Mouse (Mus musculus): ENCODE measurements around the gene Ric1.

Ric1 gene

DNA sequence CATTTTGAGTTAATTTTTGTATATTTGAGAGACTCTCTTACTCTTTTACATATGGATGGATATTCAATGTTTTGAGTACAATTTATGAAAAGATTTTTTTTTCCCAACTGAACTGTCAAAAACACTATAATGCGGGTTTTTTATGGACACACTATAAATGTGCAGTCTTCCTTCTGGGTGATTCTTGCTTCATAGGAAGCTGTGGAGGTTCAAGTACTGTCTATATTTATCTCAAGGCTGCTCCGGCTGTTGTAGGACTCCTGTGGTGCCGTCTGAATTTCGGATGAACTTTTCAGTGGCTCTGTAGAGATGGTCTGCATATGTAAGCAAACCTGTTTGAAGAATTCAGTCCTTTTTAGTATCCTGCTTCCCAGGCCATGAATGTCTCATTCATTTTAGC is 86.1 kb downstream of the Ric1 start:
- in situ Hi-C loops (cut with MboI) = no loop called here

DNA sequence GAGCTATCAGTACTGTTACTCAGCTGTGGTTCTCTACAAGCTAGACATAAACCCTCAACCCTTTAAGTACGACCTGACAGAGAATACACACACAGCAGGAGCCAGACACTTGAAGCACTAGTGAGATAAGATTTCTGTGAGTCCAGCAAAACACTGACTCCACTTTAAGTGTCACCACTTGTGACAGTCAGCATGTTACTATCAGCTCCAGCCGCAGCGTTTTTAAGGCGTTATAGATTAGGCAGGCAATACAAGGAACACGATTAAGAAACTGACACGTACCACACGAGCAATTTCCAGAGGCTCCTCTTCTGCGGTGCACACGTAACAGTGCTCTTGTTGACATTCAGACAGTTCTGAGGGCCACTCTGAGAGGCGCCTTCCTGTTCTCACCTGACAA is 88.8 kb downstream of the Ric1 start:
- in situ Hi-C loops (cut with MboI) = no loop called here

GRCm38 (mm10) chr19:29612102-29612501 is 90.0 kb downstream of the Ric1 start:
- in situ Hi-C loops (cut with MboI) = no loop called here

- in situ Hi-C loops (cut with MboI) = no loop called here
Observed at GRCm38 (mm10) chr19:29641055-29641454, 119.0 kb downstream of the Ric1 start.

- in situ Hi-C loops (cut with MboI) = no loop called here
Observed at GRCm38 (mm10) chr19:29641510-29641909, 119.4 kb downstream of the Ric1 start.

DNA sequence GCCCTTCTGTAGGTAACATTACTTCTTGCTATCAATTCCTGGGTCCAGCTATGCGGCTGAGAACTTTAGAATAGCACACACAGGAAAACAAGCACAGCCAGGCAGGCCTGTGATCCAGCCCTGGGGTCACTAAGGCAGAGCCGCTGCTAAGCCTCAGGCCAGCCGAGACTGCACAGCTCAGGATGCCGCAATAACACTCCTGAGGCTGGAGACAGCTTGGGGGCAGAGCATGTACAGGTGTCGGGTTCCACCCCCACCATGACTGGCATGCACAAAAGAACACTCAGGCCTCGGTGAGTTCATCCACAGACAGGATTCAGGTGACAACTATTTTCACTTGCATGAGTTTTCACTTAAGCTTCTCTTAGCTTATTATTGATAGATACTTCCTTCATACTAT is 120.1 kb downstream of the Ric1 start:
- in situ Hi-C loops (cut with MboI) = no loop called here

DNA sequence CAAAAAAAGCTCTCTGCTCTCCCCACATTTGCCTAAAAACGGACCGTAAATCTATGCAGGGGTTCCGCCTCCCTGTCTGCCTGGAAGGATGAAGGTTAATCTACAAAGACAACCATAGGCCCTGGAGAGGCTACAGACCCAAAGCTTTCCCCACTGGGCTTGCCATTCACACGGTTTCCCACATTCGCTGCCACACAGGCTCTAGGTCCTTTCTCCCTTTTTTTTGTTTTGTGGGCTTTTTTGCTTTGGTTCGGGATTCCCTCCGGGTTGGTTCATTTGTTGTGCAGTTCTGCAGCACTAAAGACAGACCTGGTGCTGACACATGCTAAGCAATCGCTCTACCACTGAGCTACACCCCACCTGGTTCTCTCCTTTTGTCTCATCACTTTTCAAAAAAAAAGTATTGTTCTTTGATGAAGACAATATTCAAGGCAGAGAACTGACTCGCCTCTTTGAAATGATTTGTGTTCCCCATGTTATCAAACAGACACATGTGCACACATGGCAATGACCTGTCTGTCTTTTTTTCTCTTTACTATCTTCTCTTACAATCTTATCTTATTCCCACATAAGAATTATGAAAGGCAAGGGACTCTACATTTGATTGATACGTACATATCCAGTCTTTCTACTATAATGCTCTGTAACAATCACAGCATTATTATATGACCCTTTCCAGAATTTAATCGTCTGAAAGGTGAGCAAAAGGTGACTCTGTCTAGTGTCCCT is 121.3 kb downstream of the Ric1 start:
- in situ Hi-C loops (cut with MboI) = no loop called here

- in situ Hi-C loops (cut with MboI) = no loop called here
Observed at GRCm38 (mm10) chr19:29644747-29645146, 122.7 kb downstream of the Ric1 start.

DNA sequence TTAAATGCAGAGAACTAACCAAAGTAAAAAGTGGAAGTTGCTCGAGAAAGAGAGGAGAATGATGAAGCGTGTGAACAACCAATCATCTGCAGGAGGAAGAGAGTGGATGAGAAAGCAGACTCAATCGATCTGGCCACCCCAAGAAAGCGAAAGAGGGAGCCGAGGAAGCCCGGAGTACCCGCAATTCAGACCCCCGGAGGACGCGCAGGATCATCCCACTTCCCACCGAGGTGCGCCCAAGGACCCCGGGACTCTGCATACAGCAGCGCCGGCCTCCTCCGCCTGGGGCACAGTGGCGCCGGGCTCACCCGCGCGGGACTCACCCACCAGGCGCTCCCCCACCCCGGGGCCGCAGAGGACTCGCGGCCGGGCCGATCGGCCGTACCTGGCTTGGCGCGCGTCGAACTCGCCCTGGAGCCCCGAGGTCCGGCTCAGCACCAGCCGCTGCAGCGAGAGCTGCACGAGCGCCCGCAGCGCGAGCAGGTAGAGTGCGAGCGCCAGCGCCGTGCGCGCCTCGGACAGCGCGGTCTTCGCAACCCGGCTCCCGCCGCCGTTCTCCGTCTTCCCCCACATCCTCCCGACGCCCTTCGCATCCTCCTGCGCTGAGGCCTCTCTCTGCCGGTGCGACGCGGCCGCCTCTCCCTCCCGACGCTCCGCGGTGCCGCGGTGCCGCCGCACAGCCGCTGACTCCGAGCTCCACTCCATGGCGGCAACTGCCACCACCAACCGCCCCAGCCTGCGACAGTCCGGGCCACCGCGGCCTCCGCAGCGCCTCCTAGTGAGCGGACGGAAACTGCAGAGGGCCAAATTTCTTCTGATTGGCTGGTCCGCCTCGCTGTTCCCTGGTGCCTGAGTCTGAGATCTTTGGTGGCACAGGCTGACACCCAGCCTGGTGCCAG is 125.8 kb downstream of the Ric1 start, which contains the start of gene Ermp1:
TSS of gene Ermp1 (minus strand) at position 765 of the 899 bp plus-strand sequence.
- in situ Hi-C loops (cut with MboI) = no loop called here

GRCm38 (mm10) chr19:29648550-29648914 is 126.5 kb downstream of the Ric1 start:
- in situ Hi-C loops (cut with MboI) = no loop called here

DNA sequence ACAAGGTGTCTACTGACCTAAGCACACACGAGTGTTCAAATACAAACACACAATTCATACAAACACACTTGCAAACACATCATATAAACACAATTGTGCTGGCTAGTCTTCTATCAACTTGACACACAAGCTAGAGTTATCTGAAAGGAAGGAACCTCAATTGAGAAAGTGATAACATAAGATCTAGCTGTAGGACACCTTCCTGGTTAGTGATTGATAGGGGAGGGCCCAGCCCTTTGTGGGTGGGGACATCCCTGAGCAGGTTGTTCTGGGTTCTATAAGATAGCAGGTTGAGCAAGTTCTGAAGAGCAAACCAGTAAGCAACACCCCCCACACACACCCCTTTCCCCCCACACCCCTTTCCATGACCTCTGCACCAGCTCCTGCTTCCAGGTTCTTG is 127.6 kb downstream of the Ric1 start:
- in situ Hi-C loops (cut with MboI) = no loop called here

- in situ Hi-C loops (cut with MboI) = no loop called here
Observed at GRCm38 (mm10) chr19:29653768-29654265, 131.7 kb downstream of the Ric1 start.

DNA sequence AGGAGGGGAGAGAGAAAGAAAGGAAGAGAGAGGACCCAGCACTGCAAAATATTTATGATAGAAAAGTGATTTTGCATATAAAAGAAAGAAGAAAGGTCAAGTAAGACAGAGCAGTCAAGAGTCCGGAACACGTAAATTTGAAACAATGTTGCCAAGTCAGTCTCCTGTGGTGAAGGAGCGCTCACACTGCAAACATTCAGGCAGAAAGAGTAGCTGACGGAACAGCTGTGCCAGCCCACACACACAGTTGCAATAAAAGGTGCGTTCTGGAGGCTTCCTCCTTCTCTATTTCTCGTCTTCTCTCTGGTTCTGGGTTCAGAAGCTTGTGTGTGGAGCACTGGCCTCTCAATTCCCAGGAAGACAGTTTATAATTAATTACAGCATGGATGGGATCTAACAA is 133.1 kb downstream of the Ric1 start:
- in situ Hi-C loops (cut with MboI) = no loop called here

DNA sequence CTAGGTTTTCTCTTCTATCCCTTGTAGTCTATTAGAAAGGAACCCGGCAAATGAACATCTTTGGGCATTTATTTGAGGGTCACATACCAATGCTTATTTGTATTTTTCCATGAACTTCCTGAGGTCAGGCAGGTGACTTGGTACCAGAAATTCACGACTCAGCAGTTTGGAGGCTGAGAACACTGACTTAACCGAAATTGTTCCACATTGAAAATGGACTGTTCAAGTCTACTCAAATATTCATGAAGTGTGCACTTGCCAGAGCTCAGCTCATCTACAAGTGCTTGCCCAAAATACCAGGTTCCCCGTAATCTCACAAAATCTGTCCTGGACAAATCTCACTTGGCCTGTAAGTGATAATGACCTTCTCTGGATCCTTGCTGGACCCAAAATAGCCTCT is 133.9 kb downstream of the Ric1 start:
- in situ Hi-C loops (cut with MboI) = no loop called here
